Mouse (Mus musculus) liver, adult 2 months (tissue): ENCODE measurements around the gene Aplp1.

Experiments
- CTCF ChIP-seq: fragments of 200-500 bp; IDR thresholded peaks from 2 replicates; pipeline ENCODE4 v1.5.1; 2011; ENCODE audit warnings: low read depth, low read length, control low read depth
- POLR2A ChIP-seq: fragments of 200-500 bp; IDR thresholded peaks from 2 replicates; pipeline ENCODE4 v1.6.1; 2011; ENCODE audit warnings: low read length, control low read depth; ENCODE audit not compliant: insufficient read depth; ENCODE audit errors: extremely low read depth

GRCm38 (mm10) chr7:30429327-30429726 is 16.0 kb downstream of the Aplp1 start:
- TF ChIP-seq POLR2A (no peak), CTCF (no peak)
